In the genomic region with DNA sequence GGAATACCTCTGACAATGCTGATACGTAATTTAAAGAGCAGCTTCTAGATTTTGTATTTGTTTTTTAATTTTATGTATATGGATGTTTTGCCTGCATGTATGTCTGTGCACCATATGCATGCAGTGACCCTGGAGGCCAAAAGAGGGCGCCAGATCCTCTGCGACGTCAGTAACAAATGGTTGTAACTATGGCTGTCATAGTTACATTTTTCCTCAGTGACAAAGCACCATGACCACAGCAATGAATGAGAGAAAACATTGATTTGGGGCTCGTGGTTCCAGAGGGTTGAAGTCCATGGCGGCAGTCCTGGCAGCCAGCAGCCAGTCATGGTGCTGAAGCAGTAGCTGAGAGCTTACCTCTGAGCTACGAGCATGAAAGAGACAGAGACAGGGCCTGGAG, we compare ENCODE assay signal across 10 mouse cellular contexts. TPM values are rescaled to one million over a fixed set of nuclear protein-coding genes. Genes with fewer than 3 reads are reported as not detected.
DNase-seq lines count a peak whose midpoint lies in the region; ATAC-seq and TF ChIP-seq lines count a peak whose summit lies in the region.
"Had no signal": no experiment of that assay in that cellular context is flagged by ENCODE, and none has a peak within 500 bp of the region (broad histone marks: within the 10 kb centered on the region; RNA-seq: fewer than 3 reads in every experiment).

No protein-coding gene starts in this region.

- no peak overlapping the region for H3K4me3 ChIP-seq in intestine, postnatal 0 days (ENCODE audit: low read depth, low read length)
- H3K4me3 ChIP-seq in intestine, embryonic 16.5 days (ENCODE audit: low read length), result no peak overlapping the region
- H3K4me3 ChIP-seq in E14TG2a.4 (replicated peaks; ENCODE audit: low read length), result no peak overlapping the region

- no peak overlapping the region for H3K27ac ChIP-seq in intestine, postnatal 0 days (ENCODE audit: low read depth, low read length)
- H3K27ac ChIP-seq in intestine, embryonic 16.5 days (ENCODE audit: low read length), result no peak overlapping the region

- H3K4me2 ChIP-seq in intestine, postnatal 0 days (replicated peaks; ENCODE audit: low read depth), result no peak overlapping the region
- H3K4me2 ChIP-seq in intestine, embryonic 16.5 days (ENCODE audit: low read depth, low read length), result no peak overlapping the region

- no peaks in the 10 kb centered on the region for H3K36me3 ChIP-seq in intestine, postnatal 0 days (ENCODE audit: control insufficient read depth, insufficient read depth)
- no peaks in the 10 kb centered on the region for H3K36me3 ChIP-seq in intestine, embryonic 16.5 days (ENCODE audit: control insufficient read depth, insufficient read depth, low read length)
- no peaks in the 10 kb centered on the region for H3K36me3 ChIP-seq in E14TG2a.4 (ENCODE audit: insufficient read depth, low read length)

- WGBS in intestine, postnatal 0 days, result 49% methylated on average over 7 of the region's 7 CpGs
- WGBS in intestine, embryonic 16.5 days, result 52% methylated on average over 7 of the region's 7 CpGs

- H3K9ac ChIP-seq in intestine, postnatal 0 days (ENCODE audit: low read depth, low read length), result no peak overlapping the region
- no peak overlapping the region for H3K9ac ChIP-seq in intestine, embryonic 16.5 days (ENCODE audit: low read depth, low read length)

- H3K9me3 ChIP-seq in intestine, postnatal 0 days (ENCODE audit: control insufficient read depth), result no peaks in the 10 kb centered on the region
- H3K9me3 ChIP-seq in intestine, embryonic 16.5 days (ENCODE audit: control insufficient read depth, low read length), result no peaks in the 10 kb centered on the region
- H3K9me3 ChIP-seq in E14TG2a.4 (ENCODE audit: low read length), result no peaks in the 10 kb centered on the region

- peak; percentile 78 for TF ChIP-seq CTCF in intestine, postnatal 0 days (IDR thresholded peaks at IDR 0.05; ENCODE audit: low read depth)
- TF ChIP-seq CTCF in E14TG2a.4 (conservative IDR thresholded peaks at IDR 0.05; ENCODE audit: low read length), result peak; percentile 95

- peak; percentile 28 for DNase-seq in 3134 (ENCODE audit: extremely low read depth, insufficient read length, low spot score)
- no peak for DNase-seq in urinary bladder, adult 2 months (ENCODE audit: low spot score)
- DNase-seq in embryo, embryonic 10.5 days (ENCODE audit: low spot score), result no peak
- no peak for DNase-seq in gastrocnemius, postnatal 25 days
- DNase-seq: gastrocnemius, postnatal 36 days had no signal

- peak; percentile 48; the same call in 1 of the 2 replicates for ATAC-seq in intestine, postnatal 0 days
- ATAC-seq in intestine, embryonic 16.5 days, result no peak
- peak; percentile 28 to 51; a peak in 2 of 4 replicates for ATAC-seq in hematopoietic stem cell, adult 5-6 weeks (replicated peaks in 1 of 2; ENCODE audit: insufficient read depth in 1 of 2, low FRiP score in 2 of 2, low TSS enrichment in 1 of 2, low read depth in 1 of 2, poor library complexity in 2 of 2, severe bottlenecking in 2 of 2)

- H3K4me1 ChIP-seq in intestine, postnatal 0 days (replicated peaks; ENCODE audit: control insufficient read depth, insufficient read depth, low read length), result no peaks in the 10 kb centered on the region
- no peaks in the 10 kb centered on the region; the same call in 1 of the 2 replicates for H3K4me1 ChIP-seq in intestine, embryonic 16.5 days (ENCODE audit: control insufficient read depth, insufficient read depth, low read length)
- peaks cover 11% of the 10 kb centered on the region for H3K4me1 ChIP-seq in E14TG2a.4 (replicated peaks; ENCODE audit: low read depth, low read length)

- H3K27me3 ChIP-seq in intestine, postnatal 0 days (replicated peaks; ENCODE audit: control insufficient read depth, insufficient read depth, low read length), result no peaks in the 10 kb centered on the region
- no peaks in the 10 kb centered on the region for H3K27me3 ChIP-seq in intestine, embryonic 16.5 days (replicated peaks; ENCODE audit: control insufficient read depth, insufficient read depth, low read length)
- H3K27me3 ChIP-seq in E14TG2a.4 (ENCODE audit: insufficient read depth, low read length), result peaks cover 19% of the 10 kb centered on the region

RNA-seq across cellular contexts. Expression of gene Cxcl10, which starts 36.2 kb away (rescaled TPM):
- 2.0 and 2.2 TPM in 2 replicates for polyA plus RNA-seq in intestine, postnatal 0 days (2015; fragmentation: Nextera tagmentation; extraction: Ambion mirVana)
- polyA plus RNA-seq in intestine, embryonic 16.5 days (2015; fragmentation: Nextera tagmentation; extraction: Ambion mirVana), result 2.0 and 3.3 TPM in 2 replicates
- 3.2 and 6.3 TPM in 2 replicates for total RNA-seq in hematopoietic stem cell, adult 5-6 weeks (2017)
- polyA plus RNA-seq in urinary bladder, adult 2 months (2012; rRNA removed), result 7.0 and 14.7 TPM in 2 replicates
- not detected for total RNA-seq in gastrocnemius, postnatal 25 days (2021)

RNA-seq across cellular contexts. Expression of gene Nup54, which starts 50.2 kb away (rescaled TPM):
- 16.4 and 18.4 TPM in 2 replicates for polyA plus RNA-seq in intestine, postnatal 0 days (2015; fragmentation: Nextera tagmentation; extraction: Ambion mirVana)
- 39.1 and 53.0 TPM in 2 replicates for polyA plus RNA-seq in intestine, embryonic 16.5 days (2015; fragmentation: Nextera tagmentation; extraction: Ambion mirVana)
- 61.3 and 76.1 TPM in 2 replicates for total RNA-seq in hematopoietic stem cell, adult 5-6 weeks (2017)
- polyA plus RNA-seq in urinary bladder, adult 2 months (2012; rRNA removed), result 21.1 and 25.9 TPM in 2 replicates
- total RNA-seq in gastrocnemius, postnatal 25 days (2021), result 1 to 10 TPM; 9.1 to 9.7 TPM

RNA-seq across cellular contexts. Expression of gene Art3, which starts 53.2 kb away (rescaled TPM):
- polyA plus RNA-seq in intestine, postnatal 0 days (2015; fragmentation: Nextera tagmentation; extraction: Ambion mirVana), result 12.7 and 13.5 TPM in 2 replicates
- polyA plus RNA-seq in intestine, embryonic 16.5 days (2015; fragmentation: Nextera tagmentation; extraction: Ambion mirVana), result 4.4 and 5.6 TPM in 2 replicates
- not detected in 2 replicates for total RNA-seq in hematopoietic stem cell, adult 5-6 weeks (2017)
- polyA plus RNA-seq in urinary bladder, adult 2 months (2012; rRNA removed), result 839 and 925 TPM in 2 replicates
- total RNA-seq in gastrocnemius, postnatal 25 days (2021), result 100 to 1,000 TPM; 365 to 392 TPM

RNA-seq across cellular contexts. Expression of gene Cxcl9, which starts 57.0 kb away (rescaled TPM):
- 0.05 and 0.18 TPM in 2 replicates for polyA plus RNA-seq in intestine, postnatal 0 days (2015; fragmentation: Nextera tagmentation; extraction: Ambion mirVana)
- 0.16 TPM in 1 of 2 replicates, not detected in the other for polyA plus RNA-seq in intestine, embryonic 16.5 days (2015; fragmentation: Nextera tagmentation; extraction: Ambion mirVana)
- total RNA-seq in hematopoietic stem cell, adult 5-6 weeks (2017), result 0.65 and 0.69 TPM in 2 replicates
- 7.3 and 8.8 TPM in 2 replicates for polyA plus RNA-seq in urinary bladder, adult 2 months (2012; rRNA removed)
- total RNA-seq in gastrocnemius, postnatal 25 days (2021), result under 1 TPM; 0.20 to 0.86 TPM
- polyA plus RNA-seq: stomach, embryonic 14.5 days had no signal

Comparison
In these comparisons a context has a peak if more than half of its experiments do, and no peak if none do; other contexts are left out.
1. RNA of gene Art3, which starts 53.2 kb away (polyA plus RNA-seq): 839 to 925 TPM in urinary bladder, adult 2 months; 12.7 to 13.5 TPM in intestine, postnatal 0 days and 4.4 to 5.6 TPM in intestine, embryonic 16.5 days; every median in the first group is over 10 times any median in the second.